Mouse (Mus musculus): ENCODE measurements around the gene Mindy1.

GRCm38 (mm10) chr3:95315844-95316550, 34.9 kb downstream of the Mindy1 start:
- no peak for TF ChIP-seq EP300 (IDR thresholded peaks at IDR 0.05; ENCODE audit: low read depth)
- no peak for TF ChIP-seq CTCF (IDR thresholded peaks at IDR 0.05; ENCODE audit: low read depth)

Data from liver, postnatal 0 days (tissue).